Mouse (Mus musculus) C2C12 (cell line): ENCODE results near the gene Gas6. TPM values are rescaled to one million over a fixed set of nuclear protein-coding genes. Genes with fewer than 3 reads are reported as not detected.

Experiments
- H3K27me3 ChIP-seq: one replicate; pipeline ENCODE4 v1.6.1; 2011; ENCODE audit not compliant: control insufficient read depth, insufficient read depth, insufficient read length
- H3K36me3 ChIP-seq: one replicate; pipeline ENCODE4 v1.6.1; 2011; ENCODE audit not compliant: control insufficient read depth, insufficient read depth
- H3K4me3 ChIP-seq: one replicate; pipeline ENCODE4 v1.5.1; 2011; ENCODE audit warnings: mild to moderate bottlenecking, control low read depth; ENCODE audit not compliant: poor library complexity, insufficient read depth, severe bottlenecking
- H3K79me2 ChIP-seq: one replicate; pipeline ENCODE4 v1.6.1; 2011; ENCODE audit not compliant: control insufficient read depth, insufficient read depth
- H3K79me3 ChIP-seq: one replicate; pipeline ENCODE4 v1.6.1; 2011; ENCODE audit warnings: low read depth, control low read depth
- H3ac ChIP-seq: one replicate; pipeline ENCODE3; 2011; ENCODE audit warnings: low read depth; ENCODE audit not compliant: control insufficient read depth, insufficient read length
- CEBPB ChIP-seq: IDR thresholded peaks from one replicate; pipeline ENCODE4 v1.6.1; 2011; ENCODE audit warnings: low read depth, mild to moderate bottlenecking, control low read depth, moderate library complexity
- CTCF ChIP-seq: IDR thresholded peaks from one replicate; pipeline ENCODE4 v1.5.1; 2011; ENCODE audit not compliant: control insufficient read depth, insufficient read depth, insufficient read length
- FOSL1 ChIP-seq: IDR thresholded peaks from one replicate; pipeline ENCODE4 v1.8.0; 2011; ENCODE audit warnings: mild to moderate bottlenecking, low read length; ENCODE audit not compliant: poor library complexity, insufficient read depth, severe bottlenecking
- MAX ChIP-seq: IDR thresholded peaks from one replicate; pipeline ENCODE4 v1.6.1; 2011; ENCODE audit warnings: mild to moderate bottlenecking, control low read depth
- MYOD1 ChIP-seq: IDR thresholded peaks from one replicate; pipeline ENCODE4 v1.6.1; 2011; ENCODE audit warnings: low read depth; ENCODE audit not compliant: control insufficient read depth, insufficient read length
- MYOG ChIP-seq: IDR thresholded peaks from one replicate; pipeline ENCODE4 v1.6.1; 2011; ENCODE audit not compliant: control insufficient read depth, insufficient read length; ENCODE audit errors: extremely low read depth
- USF1 ChIP-seq: IDR thresholded peaks from one replicate; pipeline ENCODE4 v1.6.1; 2011; ENCODE audit warnings: low read depth, mild to moderate bottlenecking, control low read depth, moderate library complexity
- polyA plus RNA-seq: library from polyadenylated mRNA; unstranded; fragments of >200 nt; fragmentation: generic; extraction: Trizol; gene quantifications from one replicate; pipeline ENCODE4 v1.2.1, GENCODE M21; 2012; ENCODE audit warnings: missing spikeins

Gene Gas6
- polyA plus RNA-seq, 1 experiment = 0.73 TPM

DNA sequence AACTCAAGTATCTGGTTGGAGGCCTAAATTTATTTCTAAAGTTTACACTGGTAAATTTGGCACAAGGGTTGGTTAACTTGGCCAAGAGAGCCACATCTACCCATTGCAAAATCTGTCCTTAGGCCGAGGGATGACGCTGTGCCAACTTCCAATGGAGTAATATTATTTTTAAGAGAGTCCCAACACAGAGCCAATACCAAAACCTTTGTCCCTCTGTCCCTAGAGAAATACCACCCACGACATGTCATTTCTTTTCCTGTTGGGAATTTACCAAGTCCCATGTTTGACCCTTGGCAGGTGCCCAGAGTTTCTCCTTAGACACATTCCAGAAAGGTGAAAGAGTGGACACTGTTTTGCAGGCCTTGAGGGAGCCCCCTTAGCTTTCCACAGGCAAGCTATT is 12.7 kb downstream of the Gas6 start:
- Histone ChIP-seq H3K79me2 (no peaks in the 10 kb centered on the region), H3K79me3 (no peaks in the 10 kb centered on the region), H3ac (no peak overlapping the region), H3K27me3 (peaks cover 38% of the 10 kb centered on the region), H3K36me3 (no peaks in the 10 kb centered on the region), H3K4me3 (no peak overlapping the region)
- TF ChIP-seq MYOD1 (no peak), MYOG (no peak), MAX (no peak), CEBPB (no peak), FOSL1 (no peak), CTCF (no peak), USF1 (no peak)

DNA sequence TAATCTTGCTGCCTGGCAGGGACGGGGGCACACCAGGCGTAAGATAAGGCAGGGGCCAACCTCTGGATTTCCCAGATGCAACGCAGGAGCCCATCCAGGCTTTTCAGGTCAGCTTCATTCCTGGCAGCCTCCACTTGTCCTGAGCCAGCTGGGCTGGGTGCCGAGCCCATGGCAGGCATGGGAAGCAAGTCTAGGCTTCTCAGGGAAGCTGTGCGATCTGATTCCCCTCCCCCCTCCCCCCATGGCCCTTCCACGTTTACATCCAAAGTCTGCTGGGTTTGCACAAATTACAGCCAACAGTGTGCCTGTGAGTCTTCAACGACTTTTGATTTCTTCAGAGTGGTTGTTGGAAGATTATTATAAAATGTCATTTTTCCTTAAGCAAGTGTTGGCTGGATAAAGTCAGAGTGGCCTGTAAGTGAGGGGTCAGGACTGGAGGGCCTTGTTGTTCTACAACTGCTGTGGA is 13.2 kb downstream of the Gas6 start:
- no peak overlapping the region for H3K4me3 ChIP-seq
- peaks cover 38% of the 10 kb centered on the region for H3K27me3 ChIP-seq
- no peaks in the 10 kb centered on the region for H3K36me3 ChIP-seq
- TF ChIP-seq MYOD1 = no peak
- no peak for TF ChIP-seq USF1
- TF ChIP-seq FOSL1 = no peak
- TF ChIP-seq MYOG = no peak
- no peak for TF ChIP-seq CTCF
- no peak for TF ChIP-seq MAX
- H3K79me2 ChIP-seq = no peaks in the 10 kb centered on the region
- H3ac ChIP-seq = no peak overlapping the region
- no peaks in the 10 kb centered on the region for H3K79me3 ChIP-seq

DNA sequence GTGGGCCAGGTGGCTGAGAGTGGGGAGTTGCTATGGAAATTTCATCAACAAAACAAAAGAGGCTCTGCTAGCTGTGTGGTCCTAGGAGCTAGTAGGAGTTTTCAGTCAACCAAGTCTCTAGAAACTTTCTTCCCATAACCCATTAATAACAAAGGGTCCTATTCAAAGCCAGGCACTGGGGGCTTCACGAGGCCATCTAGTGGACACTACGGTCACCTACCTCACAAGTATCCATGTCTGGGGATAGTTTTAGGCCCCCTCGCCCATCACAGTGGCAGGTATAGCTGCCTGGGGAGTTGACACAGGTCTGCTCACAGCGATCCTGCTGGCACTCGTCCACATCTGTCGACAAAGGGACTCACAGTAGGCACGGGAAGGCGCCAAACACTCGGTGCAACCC is 18.4 kb downstream of the Gas6 start:
- Histone ChIP-seq H3ac (no peak overlapping the region), H3K27me3 (peaks cover 15% of the 10 kb centered on the region), H3K79me2 (no peaks in the 10 kb centered on the region), H3K4me3 (no peak overlapping the region), H3K36me3 (no peaks in the 10 kb centered on the region), H3K79me3 (no peaks in the 10 kb centered on the region)
- TF ChIP-seq MYOG = no peak
- TF ChIP-seq FOSL1 = no peak
- no peak for TF ChIP-seq CTCF

DNA sequence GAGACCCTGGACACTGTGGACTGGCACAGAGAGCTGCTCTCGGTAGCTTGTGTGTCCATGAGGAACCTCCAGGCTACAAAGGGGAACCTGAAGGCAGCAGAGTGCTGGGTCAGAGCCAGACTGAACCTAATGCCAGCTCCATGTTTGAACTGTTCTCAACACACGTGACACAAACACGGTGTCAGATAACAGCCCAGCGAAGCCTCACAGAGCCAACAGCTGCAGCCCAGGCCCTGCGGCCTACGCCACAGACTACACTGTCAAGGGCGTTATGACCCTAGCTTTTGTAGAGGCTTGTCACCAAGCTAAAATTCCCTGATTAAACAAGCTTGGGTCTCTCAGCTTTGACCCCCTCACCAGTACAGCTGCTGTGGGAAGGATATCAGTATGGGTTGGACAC is 22.0 kb downstream of the Gas6 start:
- TF ChIP-seq FOSL1 = no peak
- TF ChIP-seq USF1 = peak; percentile 65
- peak; percentile 28 for TF ChIP-seq MYOD1
- Histone ChIP-seq H3K36me3 (no peaks in the 10 kb centered on the region), H3K79me3 (no peaks in the 10 kb centered on the region), H3ac (no peak overlapping the region), H3K27me3 (peaks cover 41% of the 10 kb centered on the region), H3K79me2 (no peaks in the 10 kb centered on the region), H3K4me3 (no peak overlapping the region)

DNA sequence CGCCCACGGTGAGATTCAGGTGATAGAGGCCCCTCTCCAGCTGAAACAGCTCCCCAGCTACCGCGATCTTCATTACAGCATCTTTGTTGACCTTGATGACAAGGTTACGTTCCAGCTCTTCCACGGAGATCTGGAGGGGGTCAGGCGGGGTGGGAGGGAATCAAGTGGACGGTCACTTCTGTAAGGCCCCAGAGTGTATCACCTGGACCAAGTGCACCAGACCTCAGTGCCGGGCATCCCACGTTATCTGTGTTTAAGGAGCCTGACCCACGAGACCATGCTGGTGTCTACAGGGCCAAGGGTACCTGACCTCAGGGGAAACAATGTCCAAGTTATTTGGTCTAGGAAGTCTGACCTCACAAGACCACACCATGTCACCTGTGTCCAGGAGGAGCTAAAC is 22.8 kb downstream of the Gas6 start:
- Histone ChIP-seq H3ac (no peak overlapping the region), H3K36me3 (no peaks in the 10 kb centered on the region), H3K79me3 (no peaks in the 10 kb centered on the region), H3K79me2 (no peaks in the 10 kb centered on the region), H3K4me3 (no peak overlapping the region), H3K27me3 (peaks cover 42% of the 10 kb centered on the region)
- TF ChIP-seq CTCF (no peak), FOSL1 (no peak), MYOG (no peak), MAX (no peak), CEBPB (no peak), USF1 (no peak), MYOD1 (no peak)

DNA sequence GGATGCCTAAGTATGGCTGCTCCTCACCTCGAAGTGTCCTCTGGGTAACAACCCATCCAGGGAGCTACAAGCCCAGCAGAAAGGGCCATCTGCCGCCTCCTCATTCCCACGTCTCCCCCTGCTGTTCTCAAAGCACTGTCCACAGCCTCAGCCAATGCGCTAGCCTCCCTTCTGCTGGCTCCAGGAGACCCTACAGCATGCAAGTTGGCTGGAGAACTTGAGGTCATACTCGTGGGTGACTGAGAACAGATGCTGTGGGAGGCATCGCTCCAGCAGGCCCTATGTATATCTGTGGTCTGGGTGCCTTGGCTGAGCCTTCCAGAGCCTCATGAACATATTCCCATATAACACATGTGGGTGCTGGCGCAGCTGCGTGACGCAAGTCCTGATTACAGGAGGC is 25.6 kb downstream of the Gas6 start:
- peaks cover 64% of the 10 kb centered on the region for H3K27me3 ChIP-seq
- H3K4me3 ChIP-seq = no peak overlapping the region
- no peaks in the 10 kb centered on the region for H3K79me3 ChIP-seq
- no peak overlapping the region for H3ac ChIP-seq
- TF ChIP-seq FOSL1 = no peak
- TF ChIP-seq MAX = no peak
- TF ChIP-seq CEBPB = no peak
- TF ChIP-seq MYOD1 = no peak
- no peak for TF ChIP-seq MYOG
- TF ChIP-seq USF1 = no peak
- no peaks in the 10 kb centered on the region for H3K79me2 ChIP-seq
- H3K36me3 ChIP-seq = no peaks in the 10 kb centered on the region

DNA sequence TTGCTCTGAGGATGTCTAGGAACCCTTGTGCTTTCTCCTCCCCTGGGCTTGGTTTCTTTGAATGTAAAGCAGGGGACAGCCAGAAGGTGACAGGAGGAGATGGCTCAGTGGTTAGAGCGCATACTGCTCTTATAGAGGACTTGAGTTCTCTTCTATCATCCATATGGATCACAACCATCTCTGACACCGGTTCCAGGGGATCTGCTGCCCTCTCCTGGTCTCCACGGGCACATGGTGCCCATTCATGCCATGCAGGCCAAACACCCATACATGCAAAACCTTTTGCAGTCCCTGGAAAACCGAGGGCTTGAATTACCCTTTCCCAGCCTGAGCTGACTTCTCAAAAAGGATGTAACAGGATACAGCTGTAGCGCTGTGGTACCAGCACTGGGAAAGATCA is 27.3 kb downstream of the Gas6 start:
- Histone ChIP-seq H3K79me2 (no peaks in the 10 kb centered on the region), H3K27me3 (peaks cover 76% of the 10 kb centered on the region), H3K36me3 (no peaks in the 10 kb centered on the region), H3ac (no peak overlapping the region), H3K4me3 (no peak overlapping the region), H3K79me3 (no peaks in the 10 kb centered on the region)
- TF ChIP-seq FOSL1 (no peak), CTCF (peak; percentile 35), MYOG (no peak)
